Mouse (Mus musculus) cerebellum, postnatal 10 days (tissue): ENCODE results near the gene Tenm2.

Experiments
- DNase-seq, 2 experiments: peaks; one replicate each; pipeline ENCODE4 v3.0.0; 2021; ENCODE audit warnings: mixed read lengths in 2 of 2

Tenm2 gene

GRCm38 (mm10) chr11:36686253-36686652, 549.5 kb downstream of the Tenm2 start:
- no peak for DNase-seq

DNA sequence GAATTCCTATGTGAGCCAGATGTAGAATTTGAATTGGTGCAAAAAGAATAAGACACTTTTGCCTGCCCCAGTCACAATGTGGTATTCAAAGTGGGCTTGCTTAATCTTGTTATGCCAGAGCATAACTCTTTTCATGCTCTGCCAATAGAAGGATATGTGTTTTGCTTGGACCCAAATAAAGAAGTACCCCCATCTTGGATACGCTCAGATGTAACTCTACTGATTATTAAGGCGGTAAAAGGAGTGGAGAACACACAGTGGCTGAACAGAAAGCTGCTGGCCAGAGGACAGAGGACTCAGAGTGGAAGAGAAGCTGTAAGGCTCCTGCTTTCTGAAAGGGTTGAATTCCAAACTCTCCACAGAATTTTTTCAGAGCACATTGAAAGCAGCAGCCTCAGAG, 556.4 kb downstream of the Tenm2 start:
- DNase-seq, result no peak

DNA sequence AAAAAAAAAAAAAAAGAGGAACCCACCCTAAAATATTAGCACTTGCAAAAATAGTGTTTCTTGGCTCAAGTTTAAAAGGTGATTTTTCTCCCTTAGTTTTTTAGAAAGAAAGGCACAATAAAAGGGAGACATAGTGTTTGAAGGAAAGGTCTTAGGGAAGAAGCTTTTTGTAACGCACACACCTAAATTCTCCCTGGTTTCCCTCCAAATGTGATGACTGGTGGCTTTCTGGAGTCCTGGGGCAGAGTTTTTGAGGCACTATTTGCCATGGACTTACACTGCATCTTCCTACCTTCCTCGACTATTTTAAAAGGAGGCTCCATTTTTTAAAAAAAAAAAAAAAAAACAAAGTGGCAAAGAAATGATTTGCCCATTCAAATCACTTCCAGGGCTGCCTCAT, 557.2 kb downstream of the Tenm2 start:
- peak in 1 of 2 experiments; percentile 23 for DNase-seq

- DNase-seq, result peak; percentile 68 to 72
Observed at GRCm38 (mm10) chr11:36678057-36678396, 557.7 kb downstream of the Tenm2 start.

DNA sequence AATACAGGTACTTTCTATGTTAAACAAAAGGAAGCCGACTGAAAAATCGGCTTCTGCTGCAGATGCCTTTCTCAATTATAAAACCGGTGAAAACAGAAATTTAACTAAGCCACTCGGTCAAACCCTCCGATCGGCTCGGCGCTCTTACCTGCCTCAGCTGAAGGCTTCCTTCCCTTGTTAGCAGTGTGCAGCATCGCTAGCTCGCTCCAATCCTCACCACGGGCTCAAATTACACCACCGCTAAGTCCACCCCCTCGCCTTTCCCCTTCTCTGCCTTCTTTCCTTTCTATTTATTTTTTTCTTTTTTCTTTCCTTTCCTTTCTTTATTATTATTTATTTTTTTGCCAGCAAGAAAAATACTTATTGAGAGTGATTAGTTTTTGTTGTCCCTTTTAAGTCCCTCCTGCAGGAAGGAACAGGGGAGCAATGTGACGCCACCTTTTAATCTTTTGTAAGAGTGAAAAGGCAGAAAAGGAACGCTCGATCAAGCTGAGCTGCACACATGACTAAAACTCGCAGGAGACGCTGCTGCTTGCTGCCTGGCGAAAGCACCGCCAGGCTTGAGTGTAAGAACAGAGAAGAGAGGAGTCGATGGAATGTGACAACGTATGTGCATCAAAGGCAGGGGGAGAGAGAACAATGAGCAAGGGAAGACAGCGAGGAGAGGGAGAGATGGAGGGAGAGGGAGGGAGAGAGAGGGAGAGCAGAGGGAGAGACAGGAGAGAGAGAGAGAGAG, 558.3 kb downstream of the Tenm2 start:
- peak; percentile 75 to 78 for DNase-seq

DNA sequence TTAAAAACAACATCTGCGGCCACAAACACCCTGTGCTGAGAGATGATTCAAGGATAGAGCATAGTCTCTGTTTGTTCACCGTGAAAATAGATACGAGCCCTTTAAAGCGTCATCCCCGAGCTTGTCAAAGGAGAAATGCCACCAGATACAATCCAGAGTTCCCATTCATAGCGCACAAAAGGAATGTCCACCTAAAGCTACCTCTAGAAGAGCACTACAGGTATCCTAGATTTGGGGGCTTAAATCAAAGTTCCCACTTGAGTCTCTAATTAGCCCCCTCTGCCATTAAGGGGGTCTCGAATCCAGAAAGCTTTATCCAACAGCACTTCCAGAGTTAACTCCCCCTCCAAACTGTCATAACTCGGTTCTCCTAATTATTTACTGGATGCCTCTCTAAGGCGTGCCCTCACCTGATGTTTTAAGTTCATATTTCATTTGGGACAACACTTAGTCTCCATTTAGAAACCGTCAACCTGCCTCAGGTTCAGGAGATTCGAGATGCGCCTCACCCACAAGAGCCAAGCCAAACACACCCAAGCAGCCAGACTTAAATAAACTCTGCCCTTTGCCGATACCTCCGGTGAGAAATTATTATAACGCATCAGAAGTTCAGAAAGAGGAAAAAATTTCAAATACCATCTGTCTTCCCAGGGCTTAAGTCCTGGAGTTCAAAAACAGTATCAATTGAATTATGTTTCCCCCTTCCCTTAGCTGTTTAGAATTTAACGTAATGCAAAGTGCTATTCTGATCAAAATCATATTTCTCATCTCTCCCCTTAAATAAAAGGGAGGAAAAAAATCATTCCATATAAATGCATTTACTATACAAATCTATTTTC, 559.1 kb downstream of the Tenm2 start:
- DNase-seq, result peak; percentile 31 to 52

- peak in 1 of 2 experiments; percentile 28 for DNase-seq
Observed at GRCm38 (mm10) chr11:36674902-36675422, 560.8 kb downstream of the Tenm2 start.

- no peak for DNase-seq
Observed at GRCm38 (mm10) chr11:36674141-36674540, 561.6 kb downstream of the Tenm2 start.

DNA sequence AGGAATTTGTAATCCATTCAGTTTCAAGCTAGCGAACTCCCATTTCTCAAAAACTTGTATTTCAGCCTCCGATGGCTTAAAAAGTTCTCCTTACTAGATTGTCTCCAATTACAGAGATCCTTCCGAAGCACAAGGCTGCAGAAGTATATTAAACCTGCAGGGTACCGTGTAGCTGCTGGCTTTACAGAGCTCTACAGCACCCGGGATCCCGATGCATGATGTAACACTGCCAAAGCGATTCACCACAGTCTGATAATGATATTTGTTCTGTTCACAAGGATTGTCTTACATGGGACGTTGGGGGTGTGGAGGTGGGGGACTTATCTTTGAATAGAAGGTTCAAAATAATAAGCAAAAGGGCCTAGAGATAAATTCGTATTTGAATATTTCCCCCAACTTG, 564.6 kb downstream of the Tenm2 start:
- no peak for DNase-seq

DNA sequence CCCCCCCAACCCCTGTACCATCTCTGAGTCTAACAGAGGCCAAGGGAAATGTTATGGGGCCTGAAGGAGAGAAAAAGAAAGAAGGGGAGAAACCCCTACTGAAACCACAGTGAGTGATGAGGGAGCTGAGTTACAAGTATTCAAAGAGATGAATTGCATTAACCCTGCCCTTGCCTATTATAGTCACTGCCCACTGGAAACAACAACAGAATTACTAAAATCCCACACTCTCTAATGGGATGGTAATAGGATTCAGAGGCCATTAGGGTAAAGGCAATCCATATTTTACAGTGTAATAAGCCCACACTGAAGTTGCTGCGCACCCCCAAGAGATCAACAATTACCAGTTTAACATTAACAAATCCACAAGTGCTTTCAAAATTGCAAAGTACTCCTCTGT, 571.7 kb downstream of the Tenm2 start:
- no peak for DNase-seq

DNA sequence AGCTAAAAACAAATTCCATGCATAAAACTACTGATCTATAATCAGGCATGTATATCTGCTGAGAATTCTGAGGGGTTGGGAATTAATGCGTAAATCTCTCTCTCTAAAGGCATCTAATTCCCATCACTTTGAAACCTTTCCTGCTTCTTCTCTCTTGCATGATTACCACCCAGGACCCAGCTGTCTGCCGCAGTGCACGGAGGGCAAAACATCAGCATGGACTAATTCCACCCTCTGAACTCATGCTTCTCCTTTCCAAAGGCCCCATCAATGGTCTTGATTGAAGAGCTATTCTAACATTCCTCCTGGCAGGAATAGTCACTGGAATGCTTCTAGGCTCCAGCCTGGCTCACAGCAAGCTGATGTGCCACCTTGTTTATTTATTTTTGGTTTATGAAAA, 572.2 kb downstream of the Tenm2 start:
- no peak for DNase-seq

- peak; percentile 62 to 63 for DNase-seq
Observed at GRCm38 (mm10) chr11:36653656-36654323, 582.0 kb downstream of the Tenm2 start.

GRCm38 (mm10) chr11:36647179-36647578, 588.6 kb downstream of the Tenm2 start:
- DNase-seq, result no peak

- DNase-seq, result no peak
Observed at GRCm38 (mm10) chr11:36635082-36635481, 600.7 kb downstream of the Tenm2 start.

DNA sequence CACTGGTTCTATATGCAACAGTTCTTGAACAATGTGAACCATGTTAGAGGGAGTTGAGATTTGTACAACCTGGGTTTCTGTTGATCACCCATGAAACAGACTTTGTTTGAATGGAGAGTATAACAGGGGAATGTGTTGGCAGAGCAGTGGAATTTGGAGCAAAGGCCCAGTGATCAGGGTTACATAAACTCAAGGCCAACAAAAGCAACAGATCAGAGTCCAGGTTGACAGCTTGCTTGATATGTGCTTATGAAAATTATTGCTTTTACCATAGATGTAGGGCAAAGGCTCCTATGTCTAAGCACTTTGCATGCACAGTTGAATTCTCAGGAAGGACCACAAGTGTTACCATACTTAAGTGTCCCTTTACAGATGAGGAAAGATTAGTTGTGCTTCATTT, 603.6 kb downstream of the Tenm2 start:
- no peak for DNase-seq

DNA sequence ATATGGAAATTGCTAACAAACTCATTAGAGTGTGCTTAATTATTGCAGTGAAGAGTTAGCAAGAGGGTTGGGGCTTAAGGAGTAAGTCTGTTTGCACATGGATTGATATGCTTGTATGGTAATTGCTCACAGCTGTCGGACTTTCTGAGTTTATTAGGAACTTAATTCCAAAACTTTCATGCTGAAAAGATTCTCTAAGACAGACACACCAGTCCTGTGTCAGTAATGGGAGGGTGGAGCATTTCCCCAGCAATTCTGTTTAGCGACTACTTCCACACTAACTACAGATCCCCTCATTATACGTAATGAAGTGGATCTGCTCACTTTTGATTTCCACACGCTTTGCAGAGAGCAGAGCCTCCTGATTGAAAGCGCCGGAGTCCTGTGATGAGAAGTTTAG, 622.0 kb downstream of the Tenm2 start:
- DNase-seq, result no peak

DNA sequence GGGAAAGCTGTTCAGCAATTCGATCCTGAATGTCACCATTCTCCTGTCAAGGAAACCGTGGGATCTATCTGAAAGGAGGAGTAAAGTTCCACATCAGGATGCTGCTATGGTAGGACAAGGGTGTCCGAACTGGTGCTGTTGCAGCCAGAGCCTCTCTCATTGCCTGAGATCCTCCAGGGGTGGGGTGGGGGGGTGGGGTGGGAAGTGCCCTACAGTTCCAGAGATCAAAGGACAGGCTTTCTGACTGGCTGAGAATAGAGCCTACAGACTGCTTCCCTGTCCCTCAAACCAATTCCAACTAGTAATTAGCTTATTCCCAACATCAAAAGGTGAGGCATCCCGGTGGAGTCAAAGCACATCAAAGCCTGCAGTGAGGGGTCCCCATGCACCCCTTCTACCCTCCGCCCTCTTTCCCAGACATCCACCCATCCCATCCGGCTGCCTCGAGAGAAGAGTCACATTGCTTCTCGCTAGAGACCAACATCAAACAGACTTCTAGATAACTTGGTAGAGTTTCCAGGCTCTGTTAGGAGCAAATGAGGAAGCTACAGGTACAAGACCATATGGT, 630.9 kb downstream of the Tenm2 start:
- no peak for DNase-seq

DNA sequence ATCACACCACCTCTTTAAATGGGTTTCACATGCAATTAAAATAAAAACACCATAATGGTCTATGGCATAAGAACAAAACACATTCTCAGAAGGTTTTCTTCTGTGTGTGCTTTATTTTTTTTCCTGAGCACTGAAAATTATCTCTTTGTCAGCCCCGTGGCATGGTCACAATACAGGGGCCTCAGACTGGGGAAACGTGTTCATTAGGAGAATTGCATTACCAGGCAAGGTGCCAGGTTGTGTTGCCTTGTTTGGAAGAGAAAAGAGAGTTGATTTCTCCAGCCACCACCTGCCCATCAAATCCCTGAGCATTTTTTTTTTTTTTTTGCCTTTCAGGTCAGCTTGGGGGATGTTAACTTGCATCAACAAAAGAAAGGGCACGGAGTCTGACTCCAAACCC, 631.5 kb downstream of the Tenm2 start:
- peak; percentile 77 to 78 for DNase-seq

- no peak for DNase-seq
Observed at GRCm38 (mm10) chr11:36592471-36592870, 643.3 kb downstream of the Tenm2 start.

GRCm38 (mm10) chr11:36566146-36566545, 669.6 kb downstream of the Tenm2 start:
- peak; percentile 76 to 82 for DNase-seq

- no peak for DNase-seq
Observed at GRCm38 (mm10) chr11:36562851-36563250, 672.9 kb downstream of the Tenm2 start.

DNA sequence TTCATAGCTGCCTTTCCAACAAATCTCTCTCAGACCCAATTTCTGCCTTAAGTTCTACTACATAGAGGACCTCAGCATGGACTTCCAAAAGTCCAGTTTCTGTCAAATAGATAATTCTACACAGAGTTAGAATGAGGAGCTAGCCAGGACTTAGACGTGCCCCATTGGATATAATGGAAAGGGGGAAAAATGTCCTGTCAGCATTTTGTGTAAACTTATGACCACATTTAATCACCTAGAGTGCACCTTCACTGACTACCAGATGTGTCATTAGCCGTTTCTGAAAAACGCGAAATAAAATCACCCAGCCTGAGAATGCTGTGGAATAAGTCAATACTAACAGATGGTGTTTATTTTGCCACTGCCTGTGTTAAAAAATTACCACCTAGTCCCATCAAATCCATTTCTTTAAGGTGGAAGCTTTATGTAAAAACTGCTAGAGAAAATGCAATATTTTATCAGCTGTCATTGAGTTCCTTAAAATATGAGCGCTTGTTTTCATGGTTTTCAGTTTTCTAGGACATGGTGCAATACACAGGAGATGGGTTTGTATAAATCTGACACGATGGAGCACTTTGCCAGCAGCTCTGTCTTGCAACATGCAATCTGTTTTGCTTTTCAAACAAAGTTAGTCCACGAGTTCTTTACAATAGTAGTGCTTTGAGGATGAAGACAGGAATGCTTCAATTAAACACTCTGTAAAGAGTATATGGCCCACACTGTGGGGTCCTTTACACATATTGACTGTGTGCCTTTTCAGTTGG, 674.8 kb downstream of the Tenm2 start:
- DNase-seq, result no peak
